Mouse (Mus musculus) testis, adult 2 months (tissue): Measurements from ENCODE around the gene Sh2b3. TPM values are rescaled to one million over a fixed set of nuclear protein-coding genes. Genes with fewer than 3 reads are reported as not detected.

Experiments
- H3K27ac ChIP-seq: fragments of 200-500 bp; 2 replicates; pipeline ENCODE4 v1.5.1; 2012; ENCODE audit warnings: low read depth, low read length; ENCODE audit not compliant: control insufficient read depth, insufficient read depth
- H3K27me3 ChIP-seq: fragments of 200-500 bp; 2 replicates; pipeline ENCODE4 v1.6.1; 2012; ENCODE audit warnings: mild to moderate bottlenecking, low read length, moderate library complexity; ENCODE audit not compliant: control insufficient read depth, insufficient read depth
- H3K36me3 ChIP-seq: fragments of 200-500 bp; 2 replicates; pipeline ENCODE4 v1.6.1; 2012; ENCODE audit warnings: mild to moderate bottlenecking, low read length; ENCODE audit not compliant: control insufficient read depth, insufficient read depth
- H3K4me1 ChIP-seq: fragments of 200-500 bp; 2 replicates; pipeline ENCODE4 v1.6.1; 2012; ENCODE audit warnings: low read length; ENCODE audit not compliant: control insufficient read depth, insufficient read depth
- H3K4me3 ChIP-seq: fragments of 200-500 bp; 2 replicates; pipeline ENCODE4 v1.5.1; 2012; ENCODE audit warnings: low read depth, mild to moderate bottlenecking, low read length, moderate library complexity, mixed read lengths; ENCODE audit not compliant: control insufficient read depth
- CTCF ChIP-seq: fragments of 200-500 bp; IDR thresholded peaks from 2 replicates; pipeline ENCODE4 v1.5.1; 2012; ENCODE audit warnings: low read depth, mild to moderate bottlenecking, inconsistent platforms, low read length, moderate library complexity; ENCODE audit not compliant: control insufficient read depth, insufficient read depth, insufficient replicate concordance
- POLR2A ChIP-seq: fragments of 200-500 bp; IDR thresholded peaks from 2 replicates; pipeline ENCODE4 v1.6.1; 2012; ENCODE audit warnings: low read depth, mild to moderate bottlenecking, inconsistent platforms, low read length, moderate library complexity; ENCODE audit not compliant: control insufficient read depth
- polyA plus RNA-seq: library from polyadenylated mRNA; depleted of rRNA; stranded (reverse); fragments of >200 nt; gene quantifications from 2 replicates; pipeline ENCODE4 v1.2.3, GENCODE M21; 2012

Sh2b3 gene
- polyA plus RNA-seq, 1 experiment = 95.0 TPM

GRCm38 (mm10) chr5:121809667-121810224 lies 27.7 kb downstream of the Sh2b3 start:
- H3K4me1 ChIP-seq = no peaks in the 10 kb centered on the region
- H3K27ac ChIP-seq = no peak overlapping the region
- H3K4me3 ChIP-seq = no peak overlapping the region
- H3K27me3 ChIP-seq = no peaks in the 10 kb centered on the region
- H3K36me3 ChIP-seq = peaks cover 2% of the 10 kb centered on the region; the same call in 1 of the 2 replicates
- TF ChIP-seq CTCF (no peak), POLR2A (no peak)

GRCm38 (mm10) chr5:121808202-121808601 lies 29.2 kb downstream of the Sh2b3 start:
- Histone ChIP-seq H3K27ac (no peak overlapping the region), H3K36me3 (peaks cover 4% of the 10 kb centered on the region; the same call in 1 of the 2 replicates), H3K4me1 (no peaks in the 10 kb centered on the region)

GRCm38 (mm10) chr5:121807186-121807585 lies 30.3 kb downstream of the Sh2b3 start:
- Histone ChIP-seq H3K27ac (no peak overlapping the region), H3K4me3 (no peak overlapping the region), H3K27me3 (no peaks in the 10 kb centered on the region), H3K4me1 (no peaks in the 10 kb centered on the region), H3K36me3 (peaks cover 4% of the 10 kb centered on the region; the same call in 1 of the 2 replicates)
- TF ChIP-seq POLR2A (no peak), CTCF (no peak)

More at GRCm38 (mm10) chr5:121808202-121808601, 29.2 kb downstream of the Sh2b3 start:
- no peaks in the 10 kb centered on the region for H3K27me3 ChIP-seq
- H3K4me3 ChIP-seq = no peak overlapping the region
- TF ChIP-seq POLR2A (no peak), CTCF (no peak)

- H3K27me3 ChIP-seq = no peaks in the 10 kb centered on the region
These were observed 39.0 kb downstream of the Sh2b3 start for GRCm38 (mm10) chr5:121798447-121798846.

GRCm38 (mm10) chr5:121795800-121796199 lies 41.6 kb downstream of the Sh2b3 start:
- Histone ChIP-seq H3K27me3 (no peaks in the 10 kb centered on the region), H3K36me3 (no peaks in the 10 kb centered on the region; the same call in none of the 2 replicates), H3K27ac (no peak overlapping the region), H3K4me1 (no peaks in the 10 kb centered on the region), H3K4me3 (no peak overlapping the region)
- TF ChIP-seq POLR2A (no peak), CTCF (no peak)

More at GRCm38 (mm10) chr5:121798447-121798846, 39.0 kb downstream of the Sh2b3 start:
- H3K36me3 ChIP-seq = peaks cover 1% of the 10 kb centered on the region
- no peaks in the 10 kb centered on the region for H3K4me1 ChIP-seq
- H3K27ac ChIP-seq = no peak overlapping the region
- no peak for TF ChIP-seq CTCF
- TF ChIP-seq POLR2A = no peak
- H3K4me3 ChIP-seq = no peak overlapping the region

- no peak overlapping the region for H3K4me3 ChIP-seq
- TF ChIP-seq CTCF (no peak), POLR2A (no peak)
These were observed 46.4 kb downstream of the Sh2b3 start for GRCm38 (mm10) chr5:121791026-121791425.

GRCm38 (mm10) chr5:121783862-121784500 lies 53.5 kb downstream of the Sh2b3 start:
- TF ChIP-seq POLR2A (no peak), CTCF (no peak; the same call in 1 of the 2 replicates)
- Histone ChIP-seq H3K4me1 (no peaks in the 10 kb centered on the region), H3K36me3 (peaks cover 1% of the 10 kb centered on the region; the same call in 1 of the 2 replicates), H3K27me3 (no peaks in the 10 kb centered on the region), H3K4me3 (no peak overlapping the region), H3K27ac (no peak overlapping the region)

More at GRCm38 (mm10) chr5:121791026-121791425, 46.4 kb downstream of the Sh2b3 start:
- H3K36me3 ChIP-seq = peaks cover 1% of the 10 kb centered on the region
- no peaks in the 10 kb centered on the region for H3K27me3 ChIP-seq
- no peaks in the 10 kb centered on the region for H3K4me1 ChIP-seq
- H3K27ac ChIP-seq = no peak overlapping the region
